Mouse (Mus musculus) thymus, adult 2 months (tissue): ENCODE results near the gene Erich6b.

Source experiments
- CTCF ChIP-seq: fragments of 200-500 bp; IDR thresholded peaks from 2 replicates; pipeline ENCODE4 v1.5.1; 2012; ENCODE audit warnings: mild to moderate bottlenecking, control low read depth, low read length, moderate library complexity, borderline replicate concordance; ENCODE audit not compliant: control insufficient read depth, poor library complexity, insufficient read depth; ENCODE audit errors: extremely low read depth
- POLR2A ChIP-seq: fragments of 200-500 bp; IDR thresholded peaks from 2 replicates; pipeline ENCODE4 v1.6.1; 2012; ENCODE audit warnings: mild to moderate bottlenecking, low read length, control low read depth, moderate library complexity; ENCODE audit not compliant: control insufficient read depth, poor library complexity, insufficient read depth; ENCODE audit errors: extremely low read depth

GRCm38 (mm10) chr14:75676316-75676715 is 34.3 kb downstream of the Erich6b start:
- TF ChIP-seq CTCF (no peak), POLR2A (no peak)
